12 mouse cellular contexts compared by ENCODE assay signal in the genomic region with DNA sequence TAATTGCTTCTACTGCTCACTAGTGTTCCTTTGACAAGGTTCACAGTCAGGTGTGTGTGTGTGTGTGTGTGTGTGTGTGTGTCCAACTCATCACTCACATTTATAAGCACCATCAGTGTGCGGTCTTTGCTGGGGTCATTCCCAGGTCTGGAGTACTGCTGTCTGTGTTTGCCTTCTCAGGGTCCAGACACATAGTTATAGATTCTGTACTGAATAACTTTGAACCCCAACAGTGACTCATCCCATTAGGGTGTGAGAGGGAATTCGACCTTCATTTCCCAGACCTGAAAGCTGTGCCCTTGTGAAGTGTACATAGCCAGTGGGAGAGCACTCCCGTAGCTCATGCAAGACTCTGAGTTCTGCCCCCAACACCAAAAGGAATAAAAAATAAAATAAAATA. TPM values are rescaled to one million over a fixed set of nuclear protein-coding genes. Genes with fewer than 3 reads are reported as not detected.
A peak's percentile ranks its signal among the peaks of the same experiment; 100 is the strongest.
DNase-seq lines count a peak whose midpoint lies in the region; ATAC-seq lines count a peak whose summit lies in the region.
"Had no signal": no experiment of that assay in that cellular context is flagged by ENCODE, and none has a peak within 500 bp of the region (broad histone marks: within the 10 kb centered on the region; RNA-seq: fewer than 3 reads in every experiment).

No protein-coding gene starts in this region.

- H3K4me3 ChIP-seq in heart, embryonic 16.5 days (ENCODE audit: low read length) = no peak overlapping the region
- 0 out of 2 replicates have a peak overlapping the region, but pooled peaks have one; percentile 3 for H3K4me3 ChIP-seq in embryonic facial prominence, embryonic 13.5 days
- no peak overlapping the region for H3K4me3 ChIP-seq in hindbrain, embryonic 15.5 days
- H3K4me3 ChIP-seq in midbrain, embryonic 13.5 days (replicated peaks) = peak overlapping the region; percentile 95

- H3K36me3 ChIP-seq in heart, embryonic 16.5 days (ENCODE audit: control insufficient read depth, insufficient read depth) = no peaks in the 10 kb centered on the region
- H3K36me3 ChIP-seq in embryonic facial prominence, embryonic 13.5 days = peaks cover 20% of the 10 kb centered on the region
- H3K36me3 ChIP-seq in hindbrain, embryonic 15.5 days = no peaks in the 10 kb centered on the region
- peaks cover 10% of the 10 kb centered on the region; the same call in 1 of the 2 replicates for H3K36me3 ChIP-seq in midbrain, embryonic 13.5 days

- no peak for DNase-seq in heart, adult 8-10 months (ENCODE audit: low spot score)
- no peak for DNase-seq in left cerebral cortex, postnatal 25 days (ENCODE audit: low spot score in 2 of 2)
- no peak for DNase-seq in cerebellum, adult 9-10 months
- no peak for DNase-seq in ovary, adult 18-20 months (ENCODE audit: low spot score)
- DNase-seq: cerebellum, adult 8-10 months; gastrocnemius, postnatal 25 days; layer of hippocampus, postnatal 36 days had no signal

- intact Hi-C loops in left cerebral cortex, postnatal 25 days (cut with DNase I) = loop anchor here (2.0 kb wide), 2 partner anchors 37 to 45 kb away; no protein-coding TSS in a partner anchor

- H3K4me1 ChIP-seq in heart, embryonic 16.5 days (ENCODE audit: control insufficient read depth, insufficient read depth, low read length) = peaks cover 33% of the 10 kb centered on the region
- H3K4me1 ChIP-seq in embryonic facial prominence, embryonic 13.5 days = peaks cover 72% of the 10 kb centered on the region
- H3K4me1 ChIP-seq in hindbrain, embryonic 15.5 days (replicated peaks) = peaks cover 48% of the 10 kb centered on the region
- H3K4me1 ChIP-seq in midbrain, embryonic 13.5 days (replicated peaks) = peaks cover 63% of the 10 kb centered on the region

- H3K9me3 ChIP-seq in heart, embryonic 16.5 days (replicated peaks; ENCODE audit: control insufficient read depth, low read length) = no peaks in the 10 kb centered on the region
- H3K9me3 ChIP-seq in embryonic facial prominence, embryonic 13.5 days = no peaks in the 10 kb centered on the region
- no peaks in the 10 kb centered on the region for H3K9me3 ChIP-seq in hindbrain, embryonic 15.5 days
- no peaks in the 10 kb centered on the region for H3K9me3 ChIP-seq in midbrain, embryonic 13.5 days

- ATAC-seq in heart, embryonic 16.5 days (replicated peaks; ENCODE audit: extremely low read depth, insufficient read depth, low FRiP score) = no peak
- no peak for ATAC-seq in embryonic facial prominence, embryonic 13.5 days (ENCODE audit: insufficient number of reproducible peaks, insufficient read depth, low FRiP score, low TSS enrichment, low read depth)
- ATAC-seq in hindbrain, embryonic 15.5 days (ENCODE audit: low FRiP score, low read depth) = no peak
- no peak for ATAC-seq in midbrain, embryonic 13.5 days
- ATAC-seq: CD4-positive, CD25-positive, alpha-beta regulatory T cell, adult 4 months had no signal

- H3K4me2 ChIP-seq in heart, embryonic 16.5 days (ENCODE audit: low read depth, low read length) = peak overlapping the region; percentile 94; the same call in 1 of the 2 replicates
- peak overlapping the region; percentile 93 for H3K4me2 ChIP-seq in embryonic facial prominence, embryonic 13.5 days
- peak overlapping the region; percentile 82 for H3K4me2 ChIP-seq in hindbrain, embryonic 15.5 days
- peak overlapping the region; percentile 98 for H3K4me2 ChIP-seq in midbrain, embryonic 13.5 days (replicated peaks)

- no peak overlapping the region for H3K27ac ChIP-seq in heart, embryonic 16.5 days (ENCODE audit: low read length)
- no peak overlapping the region for H3K27ac ChIP-seq in embryonic facial prominence, embryonic 13.5 days
- H3K27ac ChIP-seq in hindbrain, embryonic 15.5 days (replicated peaks) = no peak overlapping the region
- no peak overlapping the region for H3K27ac ChIP-seq in midbrain, embryonic 13.5 days

- H3K9ac ChIP-seq in heart, embryonic 16.5 days (ENCODE audit: low read length) = no peak overlapping the region
- H3K9ac ChIP-seq in embryonic facial prominence, embryonic 13.5 days = no peak overlapping the region
- no peak overlapping the region for H3K9ac ChIP-seq in hindbrain, embryonic 15.5 days
- H3K9ac ChIP-seq in midbrain, embryonic 13.5 days (replicated peaks) = peak overlapping the region; percentile 99

- WGBS in heart, embryonic 16.5 days = 60% methylated on average over 3 of the region's 3 CpGs
- WGBS in embryonic facial prominence, embryonic 13.5 days = 87% methylated on average over 3 of the region's 3 CpGs
- WGBS in hindbrain, embryonic 15.5 days = 82% methylated on average over 3 of the region's 3 CpGs
- 90% methylated on average over 3 of the region's 3 CpGs for WGBS in midbrain, embryonic 13.5 days

- no peaks in the 10 kb centered on the region for H3K27me3 ChIP-seq in heart, embryonic 16.5 days (ENCODE audit: control insufficient read depth, insufficient read depth, low read length)
- no peaks in the 10 kb centered on the region for H3K27me3 ChIP-seq in embryonic facial prominence, embryonic 13.5 days
- no peaks in the 10 kb centered on the region for H3K27me3 ChIP-seq in hindbrain, embryonic 15.5 days
- H3K27me3 ChIP-seq in midbrain, embryonic 13.5 days = no peaks in the 10 kb centered on the region

RNA-seq across cellular contexts. Expression of gene Foxk1, which starts 2.4 kb away (rescaled TPM):
- polyA plus RNA-seq in heart, embryonic 16.5 days (2015; fragmentation: Nextera tagmentation; extraction: Ambion mirVana) = 2.5 and 4.7 TPM in 2 replicates
- 10 to 100 TPM; 11.8 to 16.0 (median 14.2) TPM for total RNA-seq in heart, adult 8-10 months (2022)
- 5.0 and 6.3 TPM in 2 replicates for polyA plus RNA-seq in embryonic facial prominence, embryonic 13.5 days (2015; fragmentation: Nextera tagmentation; extraction: Ambion mirVana)
- polyA plus RNA-seq in hindbrain, embryonic 15.5 days (2015; fragmentation: Nextera tagmentation; extraction: Ambion mirVana) = 6.1 and 6.6 TPM in 2 replicates
- 4.8 and 5.1 TPM in 2 replicates for polyA plus RNA-seq in midbrain, embryonic 13.5 days (2015; fragmentation: Nextera tagmentation; extraction: Ambion mirVana)
- 10 to 100 TPM; 38.7 to 40.5 TPM for total RNA-seq in left cerebral cortex, postnatal 25 days (2021)

Comparison
In these comparisons a context has a peak if more than half of its experiments do, and no peak if none do; other contexts are left out.
1. H3K4me3 ChIP-seq: peak in embryonic facial prominence, embryonic 13.5 days (single experiment) and midbrain, embryonic 13.5 days (single experiment); none in heart, embryonic 16.5 days (single experiment) and hindbrain, embryonic 15.5 days (single experiment).
2. Peak in every context shown above with its lines, with median percentiles within 50 percentile points of each other: H3K4me2 ChIP-seq.